Mouse (Mus musculus) forebrain, embryonic 13.5 days (tissue): ENCODE data around the gene Defb28. TPM values are rescaled to one million over a fixed set of nuclear protein-coding genes. Genes with fewer than 3 reads are reported as not detected.

Source experiments
- ATAC-seq: fragments of 200-750 bp; cut with Nextera tagmentation; 2 replicates; pipeline ENCODE4 v1.8.0; 2017
- H3K27ac ChIP-seq: fragments of 300-500 bp; sonication (generic); 2 replicates; pipeline ENCODE4 v1.5.1; 2015; ENCODE audit warnings: inconsistent platforms, mild to moderate bottlenecking, moderate library complexity
- H3K27me3 ChIP-seq: fragments of 300-500 bp; sonication (generic); 2 replicates; pipeline ENCODE4 v1.6.1; 2015; ENCODE audit warnings: mild to moderate bottlenecking, inconsistent platforms
- H3K36me3 ChIP-seq: fragments of 300-500 bp; sonication (generic); 2 replicates; pipeline ENCODE4 v1.6.1; 2015; ENCODE audit warnings: mild to moderate bottlenecking, inconsistent platforms; ENCODE audit not compliant: poor library complexity, severe bottlenecking
- H3K4me1 ChIP-seq: fragments of 300-500 bp; sonication (generic); 2 replicates; pipeline ENCODE4 v1.6.1; 2015; ENCODE audit warnings: inconsistent platforms
- H3K4me2 ChIP-seq: fragments of 300-500 bp; sonication (generic); 2 replicates; pipeline ENCODE4 v1.6.1; 2015; ENCODE audit warnings: inconsistent platforms, mild to moderate bottlenecking, moderate library complexity
- H3K4me3 ChIP-seq: fragments of 300-500 bp; sonication (generic); 2 replicates; pipeline ENCODE4 v1.5.1; 2015; ENCODE audit warnings: mild to moderate bottlenecking, inconsistent platforms
- H3K9ac ChIP-seq: fragments of 300-500 bp; sonication (generic); 2 replicates; pipeline ENCODE4 v1.6.1; 2015; ENCODE audit warnings: mild to moderate bottlenecking, inconsistent platforms
- H3K9me3 ChIP-seq: fragments of 300-500 bp; sonication (generic); replicated peaks from 2 replicates; pipeline ENCODE4 v1.6.1; 2016; ENCODE audit warnings: inconsistent platforms
- WGBS: fragments of 180-500 bp; shearing (Covaris S2); methylation state at CpG from one replicate; pipeline ENCODE4 v1.1.7; 2015; 5-methylcytosine and 5-hydroxymethylcytosine counted together
- polyA plus RNA-seq: library from polyadenylated mRNA; unstranded; fragments of >200 nt; fragmentation: Nextera tagmentation; extraction: Ambion mirVana; gene quantifications from 2 replicates; pipeline ENCODE4 v1.2.1, GENCODE M21; 2015

Defb28 gene
- polyA plus RNA-seq = not detected in 2 replicates

DNA sequence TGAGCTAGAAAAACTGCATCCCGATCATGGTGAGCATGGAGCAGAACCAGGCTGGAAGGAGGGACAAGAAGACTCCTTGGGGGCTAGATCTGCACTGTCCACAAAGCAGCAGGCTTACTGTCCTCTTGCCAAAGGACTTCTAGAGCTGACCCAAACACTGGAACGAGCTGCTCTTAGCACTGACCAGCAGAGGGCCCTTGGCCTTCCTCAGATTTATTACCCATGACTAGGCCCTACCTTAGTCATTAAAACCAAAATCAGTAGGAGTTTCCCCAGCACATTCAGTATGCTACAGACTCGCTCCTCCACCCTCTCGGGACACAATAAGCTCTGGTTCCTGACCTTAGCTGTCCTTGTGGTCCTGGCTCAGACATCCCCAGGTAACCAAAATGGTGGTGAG lies at the start of gene Defb28:
Gene Defb28 (plus strand): TSS at position 275 of the 400 bp plus-strand sequence.
- 77% methylated on average over 4 of the region's 4 CpGs for WGBS
- Histone ChIP-seq H3K36me3 (no peaks in the 10 kb centered on the region), H3K4me2 (no peak within 1 kb of the TSS), H3K4me3 (no peak within 1 kb of the TSS), H3K27me3 (no peaks in the 10 kb centered on the region), H3K9ac (no peak within 1 kb of the TSS), H3K4me1 (no peaks in the 10 kb centered on the region), H3K27ac (no peak within 1 kb of the TSS), H3K9me3 (no peaks in the 10 kb centered on the region)
- no peak for ATAC-seq

DNA sequence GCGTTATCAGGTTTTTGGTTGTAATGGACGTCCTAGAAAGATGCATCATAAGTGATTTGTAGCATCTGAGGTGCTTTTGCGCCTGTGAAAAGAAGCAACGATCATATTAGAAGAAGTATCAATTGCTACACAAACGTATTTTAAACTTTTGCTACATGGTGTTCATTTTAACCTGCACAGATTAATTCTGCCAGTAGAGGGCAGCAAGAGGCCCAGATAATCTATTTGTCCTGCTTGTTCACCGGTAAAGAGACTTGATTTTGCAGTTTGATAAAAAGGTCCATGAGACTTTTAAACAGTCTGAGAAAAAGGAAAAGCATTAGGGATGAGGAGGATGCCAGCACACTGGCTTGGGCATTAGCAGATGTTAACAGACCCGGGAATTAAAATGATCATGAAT lies 47.1 kb upstream of the Defb28 start:
- no peak overlapping the region for H3K4me3 ChIP-seq
- no peaks in the 10 kb centered on the region for H3K9me3 ChIP-seq
- H3K27me3 ChIP-seq = no peaks in the 10 kb centered on the region
- no peaks in the 10 kb centered on the region for H3K36me3 ChIP-seq
- ATAC-seq = no peak
- no peak overlapping the region for H3K4me2 ChIP-seq
- WGBS = 33% methylated on average over 7 of the region's 7 CpGs
- H3K4me1 ChIP-seq = no peaks in the 10 kb centered on the region
- no peak overlapping the region for H3K9ac ChIP-seq
- H3K27ac ChIP-seq = no peak overlapping the region

- 37% methylated on average over 3 of the region's 3 CpGs for WGBS
- no peaks in the 10 kb centered on the region for H3K27me3 ChIP-seq
- no peaks in the 10 kb centered on the region for H3K36me3 ChIP-seq
- H3K4me2 ChIP-seq = no peak overlapping the region
- no peaks in the 10 kb centered on the region for H3K9me3 ChIP-seq
- no peaks in the 10 kb centered on the region for H3K4me1 ChIP-seq
- no peak for ATAC-seq
- no peak overlapping the region for H3K9ac ChIP-seq
- H3K27ac ChIP-seq = no peak overlapping the region
- no peak overlapping the region for H3K4me3 ChIP-seq
These were observed 45.6 kb upstream of the Defb28 start for GRCm38 (mm10) chr2:152472434-152472833.

DNA sequence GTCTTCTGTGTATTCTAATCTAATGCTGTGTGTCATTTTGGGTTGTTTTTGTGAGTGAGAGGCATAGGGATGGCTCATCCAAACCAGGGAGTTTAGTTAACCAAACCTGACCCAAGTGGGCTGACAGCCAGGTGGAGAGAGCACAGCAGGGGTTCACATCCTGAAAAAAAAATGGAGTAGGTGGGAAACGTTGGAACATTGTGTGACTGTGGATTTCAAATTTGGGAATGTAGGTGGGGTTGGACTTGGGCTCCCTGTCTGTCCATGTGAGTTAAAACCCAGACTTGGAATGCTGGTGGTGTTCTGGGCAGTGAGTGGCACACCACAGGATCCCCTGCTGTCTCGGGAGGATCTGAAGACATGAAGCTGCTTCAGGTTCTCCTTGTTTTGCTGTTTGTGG lies 41.3 kb upstream of the Defb28 start, which contains the start of gene Defb20:
Gene Defb20 (plus strand): TSS at position 301 of the 400 bp plus-strand sequence.
- no peaks in the 10 kb centered on the region for H3K9me3 ChIP-seq
- H3K4me2 ChIP-seq = no peak within 1 kb of the TSS
- no peak for ATAC-seq
- no peak within 1 kb of the TSS for H3K4me3 ChIP-seq
- H3K36me3 ChIP-seq = no peaks in the 10 kb centered on the region
- WGBS = 69% methylated on average over 2 of the region's 2 CpGs
- H3K4me1 ChIP-seq = no peaks in the 10 kb centered on the region
- no peak within 1 kb of the TSS for H3K27ac ChIP-seq
- no peak within 1 kb of the TSS for H3K9ac ChIP-seq
- no peaks in the 10 kb centered on the region for H3K27me3 ChIP-seq

DNA sequence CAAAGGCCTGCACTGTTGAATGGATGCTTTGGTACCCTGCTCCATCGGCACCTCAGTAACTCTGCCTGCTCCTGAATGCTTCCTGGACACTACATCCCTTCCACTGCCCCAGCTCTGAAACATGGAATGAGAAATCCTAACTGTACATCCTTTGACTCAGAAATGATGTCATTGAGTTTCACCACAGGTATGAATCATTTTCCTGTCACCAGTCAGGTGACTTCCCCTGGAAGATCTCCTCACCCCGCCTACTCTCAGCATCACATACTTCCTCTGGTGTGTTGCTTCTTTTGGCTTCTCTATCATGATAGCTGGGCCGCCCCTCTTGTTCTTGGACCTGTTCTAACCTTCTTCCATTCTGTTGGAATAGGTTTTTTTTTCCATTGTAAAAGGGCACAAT lies 37.2 kb upstream of the Defb28 start:
- no peak overlapping the region for H3K4me3 ChIP-seq
- no peaks in the 10 kb centered on the region for H3K27me3 ChIP-seq
- no peak overlapping the region for H3K4me2 ChIP-seq
- H3K4me1 ChIP-seq = no peaks in the 10 kb centered on the region
- no peaks in the 10 kb centered on the region for H3K36me3 ChIP-seq
- H3K27ac ChIP-seq = no peak overlapping the region
- H3K9ac ChIP-seq = no peak overlapping the region
- 93% methylated on average over 3 of the region's 3 CpGs for WGBS
- no peaks in the 10 kb centered on the region for H3K9me3 ChIP-seq
- no peak for ATAC-seq

DNA sequence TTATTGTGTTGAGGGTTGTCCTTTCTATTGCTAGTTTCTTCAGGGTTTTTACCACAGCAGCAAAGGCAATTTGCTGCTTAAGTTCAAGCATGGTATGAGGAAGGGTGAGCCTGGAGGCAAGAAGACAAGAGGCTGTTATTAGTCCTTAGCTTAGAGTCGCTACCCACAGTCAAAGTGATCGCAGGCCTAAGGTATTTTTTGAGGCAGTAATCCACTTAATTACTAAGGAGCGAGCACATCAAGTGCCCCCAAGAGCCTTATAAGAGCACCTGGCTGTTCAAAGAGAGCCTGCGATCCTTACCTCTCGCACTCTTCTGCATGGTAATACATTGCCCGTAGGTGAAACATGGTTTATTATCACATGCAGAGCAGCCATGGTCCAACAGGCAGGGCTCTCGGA lies 36.3 kb upstream of the Defb28 start:
- H3K9ac ChIP-seq = no peak overlapping the region
- WGBS = 88% methylated on average over 7 of the region's 7 CpGs
- no peak for ATAC-seq

GRCm38 (mm10) chr2:152487024-152487423 lies 31.0 kb upstream of the Defb28 start:
- no peak overlapping the region for H3K27ac ChIP-seq
- no peaks in the 10 kb centered on the region for H3K9me3 ChIP-seq
- no peak overlapping the region for H3K4me3 ChIP-seq
- no peak for ATAC-seq
- H3K27me3 ChIP-seq = no peaks in the 10 kb centered on the region
- H3K36me3 ChIP-seq = no peaks in the 10 kb centered on the region
- 84% methylated on average over 2 of the region's 2 CpGs for WGBS
- no peaks in the 10 kb centered on the region for H3K4me1 ChIP-seq
- no peak overlapping the region for H3K9ac ChIP-seq
- H3K4me2 ChIP-seq = no peak overlapping the region

More for the DNA sequence above, 36.3 kb upstream of the Defb28 start:
- Histone ChIP-seq H3K4me3 (no peak overlapping the region), H3K4me1 (no peaks in the 10 kb centered on the region), H3K9me3 (no peaks in the 10 kb centered on the region), H3K36me3 (no peaks in the 10 kb centered on the region), H3K4me2 (no peak overlapping the region), H3K27ac (no peak overlapping the region), H3K27me3 (no peaks in the 10 kb centered on the region)

DNA sequence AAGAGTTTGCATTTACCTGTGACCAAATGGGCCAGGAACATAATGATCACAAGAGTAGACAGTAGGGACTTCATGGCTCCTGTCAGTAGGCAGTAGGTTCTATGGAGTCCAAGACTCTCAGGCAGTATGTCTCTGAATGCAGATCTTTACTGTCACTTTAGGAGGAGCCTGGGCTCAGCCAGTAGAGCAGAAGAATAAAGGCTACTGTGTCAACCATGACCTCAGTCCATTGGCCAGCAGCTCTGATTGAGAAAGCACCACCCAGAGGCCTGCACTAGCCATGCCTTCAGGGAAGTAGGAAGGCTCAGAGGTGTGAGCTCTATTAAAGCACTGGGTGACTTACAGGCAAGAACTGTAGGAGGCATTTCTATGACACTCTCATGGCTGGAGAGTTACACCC lies 28.0 kb upstream of the Defb28 start, which contains the start of gene Defb22:
Gene Defb22 (minus strand): TSS at position 101 of the 400 bp plus-strand sequence.
- no peak within 1 kb of the TSS for H3K27ac ChIP-seq
- ATAC-seq = no peak
- no peaks in the 10 kb centered on the region for H3K9me3 ChIP-seq
- H3K27me3 ChIP-seq = no peaks in the 10 kb centered on the region
- no peak within 1 kb of the TSS for H3K9ac ChIP-seq
- no peaks in the 10 kb centered on the region for H3K4me1 ChIP-seq
- no peak within 1 kb of the TSS for H3K4me2 ChIP-seq
- no peaks in the 10 kb centered on the region for H3K36me3 ChIP-seq
- no peak within 1 kb of the TSS for H3K4me3 ChIP-seq

DNA sequence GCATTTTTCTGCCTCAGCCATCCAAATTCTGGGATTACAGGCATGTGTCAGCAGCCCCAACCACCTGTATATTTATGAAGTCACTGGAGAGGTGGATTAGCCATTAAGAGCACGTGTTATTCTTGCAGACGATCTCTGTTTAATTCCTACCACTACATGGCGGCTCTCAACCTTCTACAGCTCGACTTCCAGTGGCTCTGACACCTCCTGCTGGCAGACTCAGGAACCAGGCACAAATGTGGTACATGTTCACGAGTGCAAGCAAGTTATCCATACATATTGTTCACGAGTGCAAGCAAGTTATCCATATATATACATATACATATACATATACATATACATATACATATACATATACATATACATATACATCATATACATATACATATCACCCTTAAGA lies 24.9 kb upstream of the Defb28 start:
- H3K27ac ChIP-seq = no peak overlapping the region
- H3K36me3 ChIP-seq = no peaks in the 10 kb centered on the region
- ATAC-seq = no peak
- no peak overlapping the region for H3K9ac ChIP-seq
- 84% methylated on average over 6 of the region's 6 CpGs for WGBS
- no peak overlapping the region for H3K4me2 ChIP-seq
- H3K27me3 ChIP-seq = no peaks in the 10 kb centered on the region
- no peaks in the 10 kb centered on the region for H3K4me1 ChIP-seq
- no peak overlapping the region for H3K4me3 ChIP-seq
- H3K9me3 ChIP-seq = no peaks in the 10 kb centered on the region

DNA sequence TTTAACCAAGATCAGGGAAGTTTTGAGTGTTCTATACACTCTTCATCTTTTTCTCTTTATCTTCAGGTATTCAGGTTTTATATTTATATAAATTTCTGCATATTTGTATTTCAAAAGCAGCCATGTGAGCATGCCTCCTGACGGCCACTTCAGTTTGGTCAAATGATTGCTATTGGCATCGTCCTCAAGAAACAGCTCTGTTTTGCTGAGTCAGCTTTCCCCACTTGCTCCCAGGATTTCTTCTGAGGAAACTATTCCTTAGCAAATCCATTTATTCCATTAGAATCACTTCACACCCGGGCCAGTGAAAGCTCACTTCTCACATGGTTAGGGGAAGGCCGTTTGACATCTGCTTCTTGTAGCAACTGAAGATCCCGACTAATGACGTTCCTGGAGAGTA lies 20.0 kb upstream of the Defb28 start:
- Histone ChIP-seq H3K27ac (no peak overlapping the region), H3K9ac (no peak overlapping the region), H3K4me1 (no peaks in the 10 kb centered on the region), H3K36me3 (no peaks in the 10 kb centered on the region), H3K27me3 (no peaks in the 10 kb centered on the region), H3K9me3 (no peaks in the 10 kb centered on the region), H3K4me2 (no peak overlapping the region), H3K4me3 (no peak overlapping the region)
- no peak for ATAC-seq
- WGBS = 85% methylated on average over 6 of the region's 6 CpGs

GRCm38 (mm10) chr2:152500204-152500862 lies 17.7 kb upstream of the Defb28 start:
- H3K9me3 ChIP-seq = no peaks in the 10 kb centered on the region
- WGBS = 84% methylated on average over 7 of the region's 7 CpGs
- no peak overlapping the region for H3K4me2 ChIP-seq
- no peak for ATAC-seq
- no peak overlapping the region for H3K27ac ChIP-seq
- no peaks in the 10 kb centered on the region for H3K27me3 ChIP-seq
- no peaks in the 10 kb centered on the region for H3K4me1 ChIP-seq
- no peaks in the 10 kb centered on the region for H3K36me3 ChIP-seq
- no peak overlapping the region for H3K9ac ChIP-seq
- H3K4me3 ChIP-seq = no peak overlapping the region

- Histone ChIP-seq H3K36me3 (no peaks in the 10 kb centered on the region), H3K4me1 (no peaks in the 10 kb centered on the region), H3K27ac (no peak overlapping the region), H3K4me3 (no peak overlapping the region), H3K27me3 (no peaks in the 10 kb centered on the region), H3K4me2 (no peak overlapping the region), H3K9ac (no peak overlapping the region), H3K9me3 (no peaks in the 10 kb centered on the region)
- 80% methylated on average over 6 of the region's 6 CpGs for WGBS
- no peak for ATAC-seq
These were observed 17.2 kb upstream of the Defb28 start for GRCm38 (mm10) chr2:152500863-152501229.

DNA sequence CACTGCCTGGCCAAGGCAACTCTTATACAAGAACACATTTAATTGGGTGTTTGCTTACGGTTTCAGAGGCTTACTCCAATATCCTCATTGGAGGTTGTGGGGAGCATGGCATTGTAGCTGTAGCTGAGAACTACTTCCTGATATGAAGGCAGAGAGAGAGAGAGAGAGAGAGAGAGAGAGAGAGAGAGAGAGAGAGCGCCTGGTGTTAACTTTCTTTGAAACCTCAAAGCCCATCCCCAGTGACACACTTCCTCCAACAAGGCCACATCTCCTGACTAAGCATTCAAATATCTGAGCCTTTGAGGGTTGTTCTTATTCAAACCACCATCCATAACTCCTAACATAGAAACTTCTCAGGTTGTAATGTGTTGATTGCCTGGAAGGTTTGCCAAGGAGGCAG lies 14.1 kb upstream of the Defb28 start:
- no peak overlapping the region for H3K4me3 ChIP-seq
- H3K9ac ChIP-seq = no peak overlapping the region
- no peaks in the 10 kb centered on the region for H3K27me3 ChIP-seq
- no peak overlapping the region for H3K4me2 ChIP-seq
- ATAC-seq = no peak
- H3K4me1 ChIP-seq = no peaks in the 10 kb centered on the region
- no peaks in the 10 kb centered on the region for H3K36me3 ChIP-seq
- WGBS = 88% methylated on average over 2 of the region's 2 CpGs
- no peaks in the 10 kb centered on the region for H3K9me3 ChIP-seq
- H3K27ac ChIP-seq = no peak overlapping the region
